Mouse (Mus musculus): ENCODE results near the gene Sqstm1. TPM values are rescaled to one million over a fixed set of nuclear protein-coding genes. Genes with fewer than 3 reads are reported as not detected.

The Sqstm1 gene
- polyA plus RNA-seq, 1 experiment from 2014 or later: 261 TPM

DNA sequence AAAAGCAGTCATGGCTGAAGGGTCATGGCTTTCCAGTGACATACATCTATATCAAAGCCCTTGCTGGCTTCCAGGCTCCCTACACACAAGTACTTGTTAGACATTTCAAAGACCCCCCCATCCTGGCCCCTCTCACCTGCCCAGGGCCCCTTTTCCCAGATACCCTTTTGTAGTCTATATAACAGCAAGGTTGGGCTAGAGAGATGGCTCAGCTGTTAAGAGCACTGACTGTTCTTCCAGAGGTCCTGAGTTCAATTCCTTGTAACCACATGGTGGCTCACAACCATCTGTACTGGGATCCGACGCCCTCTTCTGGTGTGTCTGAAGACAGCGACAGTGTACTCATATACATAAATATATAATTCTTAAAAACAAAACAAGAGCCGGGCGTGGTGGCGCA, 4.0 kb upstream of the Sqstm1 start:
- no peaks in the 10 kb centered on the region for H3K9me3 ChIP-seq (replicated peaks; ENCODE audit: control insufficient read depth, low read length)
- no peak overlapping the region for H3K9ac ChIP-seq (ENCODE audit: low read length)
- no peak overlapping the region for H3K4me3 ChIP-seq (ENCODE audit: low read length)
- no peaks in the 10 kb centered on the region for H3K36me3 ChIP-seq (ENCODE audit: control insufficient read depth, insufficient read depth)
- ATAC-seq (replicated peaks; ENCODE audit: extremely low read depth, insufficient read depth, low FRiP score): no peak
- WGBS: 90% methylated on average over 6 of the region's 6 CpGs
- no peaks in the 10 kb centered on the region for H3K27me3 ChIP-seq (ENCODE audit: control insufficient read depth, insufficient read depth, low read length)
- H3K27ac ChIP-seq (ENCODE audit: low read length): no peak overlapping the region
- peaks cover 34% of the 10 kb centered on the region for H3K4me1 ChIP-seq (ENCODE audit: control insufficient read depth, insufficient read depth, low read length)
- no peak overlapping the region for H3K4me2 ChIP-seq (ENCODE audit: low read depth, low read length)

DNA sequence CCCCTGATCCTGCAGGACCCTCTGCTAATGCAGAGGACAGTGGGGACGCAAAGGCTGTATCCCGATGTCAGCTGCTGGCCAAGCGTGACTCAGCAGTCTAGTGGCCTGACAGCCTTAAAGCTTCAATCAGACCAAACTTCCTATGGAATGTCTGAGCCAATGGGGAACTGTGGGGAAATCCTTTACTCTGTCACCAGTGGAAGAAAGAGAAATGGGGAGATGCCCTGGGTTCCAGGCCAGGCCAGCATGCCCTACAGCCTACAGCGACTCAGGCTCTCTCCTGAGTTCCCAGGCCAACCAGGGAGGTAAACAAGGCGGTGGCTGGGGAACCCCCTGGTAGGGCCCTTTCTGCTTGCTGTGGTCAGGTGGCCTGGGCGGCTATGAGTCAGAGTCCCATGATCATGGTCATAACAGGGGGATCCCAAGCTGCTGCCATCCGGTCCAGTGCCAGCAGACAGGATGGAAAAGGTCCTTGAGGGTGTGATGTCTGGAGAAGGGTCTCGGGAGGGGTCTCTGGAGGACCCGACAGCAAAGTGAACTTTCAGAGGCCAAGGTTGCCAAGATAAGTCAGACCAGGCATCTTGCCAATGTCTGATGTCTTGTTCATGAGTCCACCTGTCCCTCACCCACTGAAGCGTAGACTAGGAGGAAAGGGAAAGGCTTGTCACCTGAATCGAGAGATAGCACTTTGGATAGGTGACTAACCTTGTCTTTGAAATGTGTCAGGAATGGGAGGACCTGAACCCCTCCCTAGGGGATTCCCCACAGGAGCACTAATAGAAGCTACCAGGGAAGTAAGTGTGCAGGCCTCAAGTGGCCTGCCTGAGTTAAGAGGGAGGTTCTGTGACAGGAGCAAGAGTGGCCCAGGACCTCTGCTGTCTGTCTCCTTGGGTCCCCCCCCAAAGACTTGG, 2.5 kb upstream of the Sqstm1 start:
- Histone ChIP-seq H3K9me3 (replicated peaks; ENCODE audit: control insufficient read depth, low read length) (no peaks in the 10 kb centered on the region), H3K27ac (ENCODE audit: low read length) (peak overlapping the region; percentile 84), H3K9ac (ENCODE audit: low read length) (peak overlapping the region; percentile 16; the same call in 1 of the 2 replicates), H3K36me3 (ENCODE audit: control insufficient read depth, insufficient read depth) (no peaks in the 10 kb centered on the region), H3K4me2 (ENCODE audit: low read depth, low read length) (peak overlapping the region; percentile 44; the same call in 1 of the 2 replicates), H3K27me3 (ENCODE audit: control insufficient read depth, insufficient read depth, low read length) (no peaks in the 10 kb centered on the region), H3K4me3 (ENCODE audit: low read length) (peak overlapping the region; percentile 15), H3K4me1 (ENCODE audit: control insufficient read depth, insufficient read depth, low read length) (peaks cover 42% of the 10 kb centered on the region)
- peak; percentile 59 for ATAC-seq (replicated peaks; ENCODE audit: extremely low read depth, insufficient read depth, low FRiP score)
- 18% methylated on average over 11 of the region's 11 CpGs for WGBS

DNA sequence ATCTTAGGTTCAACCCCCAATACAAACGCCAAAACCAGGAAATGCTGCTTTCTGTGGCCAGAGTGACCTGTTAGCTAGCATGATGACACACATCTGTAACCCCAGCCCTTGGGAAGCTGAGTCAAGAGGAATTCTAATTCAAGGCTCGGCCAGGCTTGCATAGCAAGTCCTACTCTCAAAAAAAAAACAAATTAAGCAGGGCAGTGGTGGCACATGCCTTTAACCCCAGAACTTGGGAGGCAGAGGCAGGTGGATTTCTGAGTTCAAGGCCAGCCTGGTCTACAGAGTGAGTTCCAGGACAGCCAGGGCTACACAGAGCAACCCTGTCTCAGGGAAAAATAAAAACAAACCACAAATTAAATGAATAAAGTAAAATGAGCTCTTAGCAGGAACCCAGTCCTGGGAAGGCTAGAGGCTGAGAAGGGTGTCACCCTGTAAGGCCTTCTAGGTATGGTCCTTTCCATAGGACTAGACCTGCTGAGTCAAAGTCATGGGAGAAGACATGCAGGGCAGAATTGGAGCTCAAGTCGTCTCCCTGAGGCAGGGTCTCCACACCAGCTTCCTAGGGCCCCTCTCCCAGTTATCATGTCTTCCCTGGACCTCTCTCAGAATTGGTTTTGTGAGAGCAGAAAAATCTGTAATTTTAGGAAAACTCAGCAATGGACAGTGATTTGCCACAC, 1.6 kb upstream of the Sqstm1 start:
- H3K27me3 ChIP-seq (ENCODE audit: control insufficient read depth, insufficient read depth, low read length): no peaks in the 10 kb centered on the region
- H3K9me3 ChIP-seq (replicated peaks; ENCODE audit: control insufficient read depth, low read length): no peaks in the 10 kb centered on the region
- H3K4me2 ChIP-seq (ENCODE audit: low read depth, low read length): no peak overlapping the region
- H3K4me3 ChIP-seq (ENCODE audit: low read length): no peak overlapping the region
- no peak for ATAC-seq (replicated peaks; ENCODE audit: extremely low read depth, insufficient read depth, low FRiP score)
- H3K27ac ChIP-seq (ENCODE audit: low read length): peak overlapping the region; percentile 84
- peaks cover 39% of the 10 kb centered on the region for H3K4me1 ChIP-seq (ENCODE audit: control insufficient read depth, insufficient read depth, low read length)
- peak overlapping the region; percentile 8; the same call in 1 of the 2 replicates for H3K9ac ChIP-seq (ENCODE audit: low read length)
- peaks cover 6% of the 10 kb centered on the region for H3K36me3 ChIP-seq (ENCODE audit: control insufficient read depth, insufficient read depth)
- WGBS: 60% methylated on average over 3 of the region's 3 CpGs

DNA sequence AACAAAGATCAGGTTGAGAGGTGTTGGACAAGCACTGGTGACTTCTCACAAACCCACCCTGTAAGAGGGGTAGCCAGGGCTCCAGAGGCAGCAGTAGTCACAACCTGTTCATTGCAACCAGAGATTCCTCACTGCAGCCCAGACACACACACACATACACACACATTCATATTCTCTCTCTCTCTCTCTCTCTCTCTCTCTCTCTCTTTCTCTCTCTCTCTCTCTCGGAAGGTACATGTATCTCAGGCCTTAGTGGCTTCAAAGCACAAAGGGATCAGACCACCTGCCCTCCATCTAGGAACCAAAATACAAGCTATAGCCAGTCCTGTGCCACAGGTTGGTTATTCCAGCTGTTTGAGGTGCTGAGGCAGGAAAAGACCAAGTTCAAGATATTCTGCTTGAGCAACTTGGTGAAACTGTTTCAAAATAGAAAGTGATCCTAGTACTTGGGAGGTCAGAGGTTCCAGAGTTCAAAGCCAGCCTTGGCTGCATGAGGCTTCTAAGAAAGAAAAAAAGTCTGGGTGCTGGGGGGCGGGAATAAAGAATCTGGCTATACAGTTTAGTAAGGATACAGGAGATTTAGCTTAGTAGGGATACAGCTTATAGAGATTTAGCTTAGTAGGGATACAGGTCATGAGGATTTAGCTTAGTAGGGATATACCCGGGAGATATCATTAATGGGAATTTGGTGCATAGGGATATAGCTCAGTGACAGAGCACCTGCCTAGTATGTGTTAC, 864 bp upstream of the Sqstm1 start:
- H3K27me3 ChIP-seq (ENCODE audit: control insufficient read depth, insufficient read depth, low read length): no peaks in the 10 kb centered on the region
- ATAC-seq (replicated peaks; ENCODE audit: extremely low read depth, insufficient read depth, low FRiP score): no peak
- H3K9me3 ChIP-seq (replicated peaks; ENCODE audit: control insufficient read depth, low read length): no peaks in the 10 kb centered on the region
- H3K27ac ChIP-seq (ENCODE audit: low read length): peak overlapping the region; percentile 98
- H3K9ac ChIP-seq (ENCODE audit: low read length): peak overlapping the region; percentile 95
- H3K4me3 ChIP-seq (ENCODE audit: low read length): peak overlapping the region; percentile 85
- 84% methylated on average over 3 of the region's 3 CpGs for WGBS
- H3K4me1 ChIP-seq (ENCODE audit: control insufficient read depth, insufficient read depth, low read length): peaks cover 39% of the 10 kb centered on the region
- H3K36me3 ChIP-seq (ENCODE audit: control insufficient read depth, insufficient read depth): peaks cover 13% of the 10 kb centered on the region
- H3K4me2 ChIP-seq (ENCODE audit: low read depth, low read length): peak overlapping the region; percentile 82

DNA sequence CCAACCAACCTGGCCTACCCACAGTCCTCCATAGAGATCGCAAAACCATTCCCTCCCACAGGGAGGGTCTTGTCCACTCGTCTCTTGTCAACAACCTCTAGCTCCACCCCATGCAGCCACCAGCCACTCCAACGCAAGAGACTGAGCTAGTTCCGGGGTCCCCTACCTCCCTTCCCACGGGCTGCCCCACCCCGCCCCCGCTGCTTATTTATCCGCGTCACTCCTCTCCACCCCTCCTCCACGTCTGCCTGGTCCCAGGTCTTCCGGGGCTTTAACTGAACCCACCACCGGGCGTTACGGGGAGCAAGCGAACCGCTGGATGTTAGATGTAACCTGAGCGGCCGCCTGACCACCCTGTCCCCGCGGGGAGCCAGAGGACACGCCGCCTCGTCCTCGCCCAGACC, 524 bp downstream of the Sqstm1 start:
- peaks cover 23% of the 10 kb centered on the region for H3K36me3 ChIP-seq (ENCODE audit: control insufficient read depth, insufficient read depth)
- WGBS: under 1% methylated on average over 24 of the region's 24 CpGs
- peak overlapping the region; percentile 85 for H3K4me3 ChIP-seq (ENCODE audit: low read length)
- ATAC-seq (replicated peaks; ENCODE audit: extremely low read depth, insufficient read depth, low FRiP score): peak; percentile 90
- peak overlapping the region; percentile 82 for H3K4me2 ChIP-seq (ENCODE audit: low read depth, low read length)
- no peaks in the 10 kb centered on the region for H3K9me3 ChIP-seq (replicated peaks; ENCODE audit: control insufficient read depth, low read length)
- H3K27me3 ChIP-seq (ENCODE audit: control insufficient read depth, insufficient read depth, low read length): no peaks in the 10 kb centered on the region
- H3K9ac ChIP-seq (ENCODE audit: low read length): peak overlapping the region; percentile 95
- H3K4me1 ChIP-seq (ENCODE audit: control insufficient read depth, insufficient read depth, low read length): peaks cover 34% of the 10 kb centered on the region
- H3K27ac ChIP-seq (ENCODE audit: low read length): peak overlapping the region; percentile 98

DNA sequence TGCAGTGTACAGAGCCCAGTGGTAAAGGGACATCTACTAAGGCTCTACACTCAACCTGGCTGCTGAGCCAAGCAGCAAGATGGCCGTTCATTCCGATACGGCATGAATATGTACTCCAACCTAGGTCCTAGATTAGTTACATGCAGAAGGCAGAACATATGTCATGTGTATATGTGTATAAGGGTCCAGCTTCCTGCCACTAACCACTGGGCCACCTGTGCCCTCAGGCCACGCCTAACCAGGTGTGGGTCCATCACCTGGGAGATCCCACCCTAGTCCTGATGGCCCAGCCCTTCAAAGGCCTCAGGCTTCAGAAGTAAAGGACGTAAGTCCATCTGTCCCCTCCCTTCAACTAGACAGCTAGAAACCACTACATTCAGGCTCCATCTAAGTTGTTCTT, 2.6 kb downstream of the Sqstm1 start:
- H3K4me2 ChIP-seq (ENCODE audit: low read depth, low read length): no peak overlapping the region
- H3K27ac ChIP-seq (ENCODE audit: low read length): no peak overlapping the region
- no peak overlapping the region for H3K4me3 ChIP-seq (ENCODE audit: low read length)
- no peak overlapping the region for H3K9ac ChIP-seq (ENCODE audit: low read length)
- no peaks in the 10 kb centered on the region for H3K27me3 ChIP-seq (ENCODE audit: control insufficient read depth, insufficient read depth, low read length)
- peaks cover 26% of the 10 kb centered on the region for H3K4me1 ChIP-seq (ENCODE audit: control insufficient read depth, insufficient read depth, low read length)
- peaks cover 39% of the 10 kb centered on the region for H3K36me3 ChIP-seq (ENCODE audit: control insufficient read depth, insufficient read depth)
- 90% methylated on average over 5 of the region's 5 CpGs for WGBS
- no peaks in the 10 kb centered on the region for H3K9me3 ChIP-seq (replicated peaks; ENCODE audit: control insufficient read depth, low read length)
- ATAC-seq (replicated peaks; ENCODE audit: extremely low read depth, insufficient read depth, low FRiP score): no peak

DNA sequence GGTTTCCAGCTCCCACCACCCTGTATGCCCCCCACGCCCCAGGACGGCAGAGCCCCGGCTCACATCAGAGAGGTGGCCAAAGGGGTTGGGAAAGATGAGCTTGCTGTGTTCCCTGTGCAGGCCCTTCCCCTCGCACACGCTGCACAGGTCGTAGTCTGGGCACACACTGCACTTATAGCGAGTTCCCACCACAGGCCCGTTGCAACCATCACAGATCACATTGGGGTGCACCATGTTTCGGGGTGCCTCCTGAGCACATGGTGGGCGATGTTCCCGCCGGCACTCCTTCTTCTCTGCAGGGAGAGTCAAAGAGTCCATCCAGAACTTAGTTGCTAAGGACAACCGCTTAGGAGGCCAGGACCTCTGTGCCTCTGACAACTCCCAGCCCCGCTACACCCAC, 3.3 kb downstream of the Sqstm1 start:
- peaks cover 45% of the 10 kb centered on the region for H3K36me3 ChIP-seq (ENCODE audit: control insufficient read depth, insufficient read depth)
- no peak overlapping the region for H3K4me2 ChIP-seq (ENCODE audit: low read depth, low read length)
- ATAC-seq (replicated peaks; ENCODE audit: extremely low read depth, insufficient read depth, low FRiP score): no peak
- H3K27me3 ChIP-seq (ENCODE audit: control insufficient read depth, insufficient read depth, low read length): no peaks in the 10 kb centered on the region
- H3K4me1 ChIP-seq (ENCODE audit: control insufficient read depth, insufficient read depth, low read length): peaks cover 20% of the 10 kb centered on the region
- H3K4me3 ChIP-seq (ENCODE audit: low read length): no peak overlapping the region
- 91% methylated on average over 14 of the region's 14 CpGs for WGBS
- H3K9me3 ChIP-seq (replicated peaks; ENCODE audit: control insufficient read depth, low read length): no peaks in the 10 kb centered on the region
- no peak overlapping the region for H3K9ac ChIP-seq (ENCODE audit: low read length)
- no peak overlapping the region for H3K27ac ChIP-seq (ENCODE audit: low read length)

DNA sequence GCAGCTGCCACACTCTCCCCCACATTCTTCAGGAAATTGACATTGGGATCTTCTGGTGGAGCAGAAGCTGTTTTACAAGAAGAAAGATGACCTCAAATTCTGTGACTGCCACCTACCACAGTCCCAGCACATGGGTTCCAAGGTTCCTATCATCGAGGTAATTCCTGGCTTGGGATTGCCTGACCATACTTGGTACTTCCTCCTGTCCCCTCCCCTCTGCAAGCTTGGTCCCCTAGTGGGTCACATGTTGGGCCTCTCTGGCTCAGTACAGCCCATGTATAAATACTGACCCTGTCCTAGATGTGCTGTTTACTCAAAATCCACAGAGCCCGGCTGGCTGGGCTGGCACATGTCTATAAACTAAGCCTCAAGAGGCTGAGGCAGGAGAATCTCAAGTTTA, 4.6 kb downstream of the Sqstm1 start:
- no peak for ATAC-seq (replicated peaks; ENCODE audit: extremely low read depth, insufficient read depth, low FRiP score)
- Histone ChIP-seq H3K27ac (ENCODE audit: low read length) (no peak overlapping the region), H3K4me2 (ENCODE audit: low read depth, low read length) (no peak overlapping the region), H3K36me3 (ENCODE audit: control insufficient read depth, insufficient read depth) (peaks cover 58% of the 10 kb centered on the region), H3K9ac (ENCODE audit: low read length) (no peak overlapping the region), H3K4me3 (ENCODE audit: low read length) (no peak overlapping the region), H3K9me3 (replicated peaks; ENCODE audit: control insufficient read depth, low read length) (no peaks in the 10 kb centered on the region), H3K4me1 (ENCODE audit: control insufficient read depth, insufficient read depth, low read length) (peaks cover 13% of the 10 kb centered on the region), H3K27me3 (ENCODE audit: control insufficient read depth, insufficient read depth, low read length) (no peaks in the 10 kb centered on the region)
- 81% methylated on average over 2 of the region's 2 CpGs for WGBS

Measured in heart, embryonic 16.5 days (tissue).